Mouse (Mus musculus) cerebellum, postnatal 14 days (tissue): ENCODE measurements at regions not wholly inside any gene's neighbourhood (a gene's known extent, or its start where the extent isn't known, plus 50 kb on each side); places are given as distances from the start of the nearest gene placed in this dataset.

Experiments used
- DNase-seq, 2 experiments: peaks; one replicate each; pipeline ENCODE4 v3.0.0; 2021; ENCODE audit warnings: mixed read lengths in 2 of 2

DNA sequence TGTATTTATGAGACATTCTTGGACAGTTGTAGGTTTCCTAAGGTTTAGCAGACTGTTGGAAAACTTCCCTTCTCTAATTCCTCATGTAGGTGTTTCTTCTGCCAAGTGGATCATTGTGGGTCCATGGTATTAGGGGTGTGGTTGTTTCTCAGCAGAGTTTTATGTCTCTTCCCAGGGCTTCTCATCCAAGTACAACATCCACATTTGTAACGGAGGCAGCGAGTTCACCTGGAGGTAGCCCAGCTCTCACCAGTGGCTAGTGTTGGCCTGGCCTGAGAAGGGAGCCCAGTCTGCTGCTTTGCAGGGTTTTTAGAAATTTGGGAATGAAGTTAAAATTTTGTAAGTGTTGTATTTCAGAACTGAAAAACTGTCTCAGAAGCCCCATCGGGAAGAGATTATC is 122.4 kb downstream of the Wnt5a start:
- DNase-seq, result peak in 1 of 2 experiments; percentile 4

DNA sequence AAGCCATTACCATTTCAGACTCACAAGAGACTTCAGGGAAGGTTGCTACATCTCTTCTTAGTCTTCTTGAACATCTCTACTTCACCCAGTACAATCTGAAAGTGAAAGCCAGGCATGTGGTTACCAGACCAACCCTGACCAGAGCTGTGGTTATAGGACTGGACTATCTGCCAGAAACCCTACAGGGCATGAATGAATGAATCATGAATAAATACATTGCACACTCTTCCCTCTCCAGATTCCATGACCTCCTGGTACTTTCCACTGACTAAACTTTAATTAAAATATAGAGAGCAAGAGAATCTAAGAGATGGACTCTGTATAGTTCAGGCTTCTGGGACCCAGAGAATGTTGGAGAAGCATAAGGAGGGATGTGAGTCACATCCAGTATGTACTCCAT is 130.6 kb downstream of the Wnt5a start:
- no peak for DNase-seq

DNA sequence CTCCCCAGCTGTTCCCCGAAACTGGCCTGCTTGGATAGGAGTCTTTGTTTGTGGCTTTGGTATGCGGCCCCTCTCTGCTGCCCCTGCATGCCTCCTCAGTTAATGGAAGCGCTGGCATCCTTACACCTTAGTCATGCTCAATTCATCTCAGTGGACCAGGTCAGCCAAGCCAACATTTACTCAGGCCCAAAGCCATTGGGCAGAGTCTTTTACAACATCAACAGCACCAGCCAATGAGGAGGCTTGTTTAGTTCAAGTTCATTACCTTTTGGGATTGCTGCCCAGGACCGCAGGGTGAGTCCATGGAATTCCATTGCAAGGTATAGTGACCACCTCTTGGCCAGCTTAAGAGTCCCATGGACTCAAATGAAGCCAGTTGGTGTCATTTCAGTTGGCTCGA is 134.5 kb downstream of the Wnt5a start:
- DNase-seq, result peak; percentile 56 to 58

DNA sequence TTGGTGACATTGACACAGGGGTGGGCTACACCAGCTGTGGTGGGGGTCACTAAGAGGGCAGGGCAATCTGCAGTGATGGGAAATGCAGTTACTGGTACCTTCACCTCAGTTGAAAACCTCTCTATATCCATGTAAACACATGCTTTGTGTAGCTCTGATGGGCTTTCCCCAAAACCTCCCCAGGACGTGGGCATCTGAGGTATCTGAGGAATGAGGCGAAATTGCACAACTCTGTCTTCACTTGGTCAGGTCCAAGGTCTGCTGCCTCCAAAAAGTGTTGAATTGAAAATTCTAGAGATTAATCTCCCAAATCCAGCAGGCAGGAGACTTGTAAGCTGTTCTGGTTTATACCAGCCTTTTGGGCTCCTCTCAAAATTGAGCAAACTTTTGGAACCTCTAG is 141.3 kb downstream of the Wnt5a start:
- DNase-seq, result no peak

DNA sequence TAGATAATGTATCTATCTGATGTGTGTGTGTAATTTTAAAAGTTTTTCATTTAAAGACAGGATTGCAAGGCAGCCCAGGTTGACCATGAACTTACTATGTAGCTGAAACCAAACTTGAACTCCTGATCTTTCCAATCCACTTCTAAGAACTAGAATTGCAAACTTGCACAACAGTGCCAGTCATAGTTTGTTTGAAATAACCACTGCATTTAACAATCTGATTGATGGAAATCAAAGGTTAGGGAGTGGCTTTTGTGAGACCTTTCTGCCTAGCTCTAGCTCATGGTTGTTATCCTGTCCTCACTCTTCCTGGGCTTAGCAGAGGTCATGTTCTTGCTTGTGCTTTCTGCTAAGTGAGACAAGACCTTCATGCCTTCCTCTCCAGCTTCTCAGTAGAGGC is 144.9 kb downstream of the Wnt5a start:
- DNase-seq, result no peak

DNA sequence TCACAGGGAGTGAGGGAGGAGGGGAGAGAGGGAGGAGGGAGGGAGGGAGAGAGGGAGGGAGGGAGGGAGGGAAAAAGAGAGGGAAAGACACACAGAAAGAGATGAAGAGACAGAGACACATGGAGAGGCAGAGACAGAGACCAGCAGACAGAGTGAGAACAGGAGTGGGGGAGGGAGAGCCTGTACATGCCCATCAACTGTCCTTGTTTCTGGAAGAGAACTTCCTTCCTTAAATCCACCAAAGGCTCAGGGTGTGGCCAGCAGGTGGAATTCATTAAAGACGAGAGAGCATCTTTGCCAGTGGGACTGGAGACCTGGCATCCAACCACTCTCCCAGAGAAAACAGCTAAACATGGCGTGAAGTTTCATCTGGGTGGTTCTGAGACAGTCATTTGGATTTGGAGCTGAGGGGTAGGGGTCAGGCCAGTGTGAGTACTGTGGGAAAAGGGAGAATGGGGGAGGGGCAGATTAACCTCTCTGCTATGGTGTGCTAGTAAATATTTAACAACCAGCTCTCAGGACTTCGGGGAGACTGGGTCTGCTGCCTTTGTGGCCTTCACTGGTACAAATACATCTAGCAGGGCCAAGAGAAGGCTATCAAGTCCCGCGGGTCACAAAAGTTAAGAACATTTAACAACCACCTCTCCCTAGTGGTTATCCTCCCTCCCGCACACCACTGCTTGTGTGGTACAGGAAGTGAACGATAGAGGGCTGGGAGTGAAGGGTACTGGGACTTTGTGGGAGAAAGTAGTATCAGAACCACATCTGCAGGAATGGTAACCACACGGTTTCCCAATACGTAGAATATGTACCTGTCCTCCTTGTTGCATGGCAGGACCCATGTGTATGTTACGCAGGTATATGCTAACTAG is 148.7 kb downstream of the Wnt5a start:
- no peak for DNase-seq

DNA sequence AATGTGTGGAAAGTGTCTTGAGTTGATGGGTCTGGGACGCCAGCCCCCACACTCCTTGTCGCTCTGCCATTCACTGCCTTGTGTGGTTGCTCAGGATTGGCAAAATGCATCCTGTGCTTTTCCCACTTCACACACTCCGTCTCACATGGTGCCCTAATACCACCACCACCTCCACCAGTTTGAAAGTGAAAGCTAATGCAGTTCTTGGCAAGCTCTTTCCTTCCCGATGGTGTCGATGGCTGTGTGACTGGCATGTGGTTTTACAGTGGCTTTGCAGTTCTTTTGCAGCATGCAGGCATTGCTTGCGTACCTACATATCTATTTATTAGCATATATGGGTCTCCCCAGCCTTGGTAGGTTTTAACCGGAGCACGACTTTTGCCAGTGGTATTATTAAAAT is 152.7 kb downstream of the Wnt5a start:
- no peak for DNase-seq

DNA sequence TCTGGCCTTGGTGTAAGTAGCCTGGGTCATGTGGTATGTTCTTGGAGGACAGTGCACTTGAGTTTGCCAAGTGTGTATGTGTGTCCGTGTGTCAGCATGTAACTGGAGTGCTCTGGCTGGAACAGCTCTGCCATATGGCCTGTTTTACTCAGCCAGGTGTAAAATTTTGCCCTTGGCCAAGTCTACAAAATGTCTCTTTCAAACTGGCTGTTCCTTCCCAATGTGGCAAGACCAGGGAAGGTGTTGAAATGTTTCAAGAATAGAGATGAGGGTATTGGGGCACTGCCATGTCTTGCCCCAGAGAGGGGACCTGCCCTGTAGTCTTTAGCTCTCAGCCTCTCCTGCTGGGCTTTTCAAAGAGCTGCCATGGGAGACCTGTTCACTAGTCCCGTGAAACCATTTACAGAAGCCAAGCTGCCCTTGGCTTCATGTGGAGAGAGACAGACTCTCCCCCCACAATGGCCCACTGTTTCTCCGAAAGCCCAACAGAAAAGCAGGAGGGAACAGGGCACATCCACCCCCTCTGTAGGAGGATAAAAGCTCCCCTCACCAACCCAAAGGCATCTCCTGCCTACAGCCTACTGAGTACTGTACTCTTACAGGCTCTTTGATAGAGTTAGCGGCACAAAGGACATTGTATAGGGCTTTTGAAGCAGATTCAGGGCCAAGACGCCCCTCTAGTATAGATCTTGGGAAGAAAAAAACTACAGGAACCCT is 156.5 kb downstream of the Wnt5a start:
- peak; percentile 71 to 88 for DNase-seq

DNA sequence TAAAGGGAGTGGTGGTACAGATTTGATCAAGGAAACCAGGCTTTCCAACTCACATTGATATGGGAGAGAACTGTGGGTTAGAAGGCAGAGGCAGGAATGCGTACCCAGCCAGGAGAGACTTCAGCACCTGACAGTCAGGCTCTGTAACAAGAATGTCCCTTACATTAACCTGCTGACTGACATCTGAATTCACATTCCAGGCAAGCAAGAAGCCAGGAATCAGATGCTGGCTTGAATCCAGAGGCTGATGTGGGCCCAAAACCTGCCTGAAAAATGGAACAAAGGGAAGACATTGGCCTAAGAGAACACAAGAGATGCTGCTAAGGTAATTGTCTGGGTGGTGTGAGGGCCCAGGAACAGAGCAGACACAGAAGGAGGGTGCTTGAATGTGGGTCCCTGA is 158.8 kb downstream of the Wnt5a start:
- DNase-seq, result peak in 1 of 2 experiments; percentile 24

DNA sequence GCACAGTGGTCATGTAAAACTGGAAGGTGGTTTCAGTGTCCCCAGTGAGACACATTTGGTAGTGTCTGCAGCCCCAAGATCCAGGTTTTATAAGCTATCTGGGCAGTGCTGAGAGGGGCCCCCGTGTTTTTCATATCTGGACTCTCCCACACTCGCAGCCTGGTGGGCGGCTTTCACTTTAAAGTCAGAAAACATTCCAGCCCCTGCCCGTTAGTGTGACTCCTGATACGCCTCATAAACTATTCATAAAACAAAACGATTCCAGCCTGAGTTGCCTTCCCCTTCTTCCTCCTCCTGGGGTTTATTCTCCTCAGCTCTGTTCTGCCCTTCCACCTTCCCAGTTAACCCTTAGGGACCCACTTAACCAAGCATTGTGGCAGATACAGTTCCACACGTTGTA is 159.6 kb downstream of the Wnt5a start:
- no peak for DNase-seq

DNA sequence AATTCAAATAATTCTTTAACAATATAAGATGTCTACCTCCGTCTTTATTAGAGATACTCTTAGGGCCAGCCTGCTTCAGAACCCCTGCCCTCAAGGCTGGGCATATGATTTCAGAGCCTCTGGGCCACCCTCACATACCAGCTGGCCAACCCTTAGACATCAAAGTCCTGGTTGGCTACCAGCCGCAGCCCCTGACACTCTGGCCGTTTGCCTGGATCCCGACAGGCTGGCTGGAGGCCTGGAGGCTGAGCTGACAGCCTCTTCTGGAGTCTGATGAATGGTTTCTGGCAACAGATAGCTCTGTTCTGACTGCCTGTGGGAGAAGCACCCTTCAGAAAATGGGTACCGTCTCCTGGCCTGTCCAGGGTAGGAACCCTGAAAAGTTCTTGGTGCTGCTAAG is 170.9 kb downstream of the Wnt5a start:
- peak; percentile 98 to 99 for DNase-seq

DNA sequence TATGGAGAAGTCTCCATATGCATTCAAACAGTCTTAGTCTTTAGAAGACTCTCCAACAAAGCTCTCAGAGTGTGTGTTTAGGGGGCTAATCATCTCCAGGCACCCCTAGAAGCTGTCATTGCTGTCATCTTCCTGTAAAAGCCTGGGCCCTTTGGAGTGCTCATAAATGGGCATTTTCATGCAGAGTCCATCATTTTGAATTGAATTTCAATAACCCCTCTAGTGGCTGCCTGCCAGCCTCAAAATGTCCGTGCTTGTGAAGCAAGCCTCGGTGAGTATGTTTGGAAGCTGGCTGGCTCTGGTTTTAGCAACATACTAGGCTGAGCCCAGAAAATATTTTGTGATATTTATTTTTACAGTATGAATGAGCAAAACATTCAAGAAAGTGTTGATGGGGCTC is 195.2 kb downstream of the Wnt5a start:
- DNase-seq, result no peak

DNA sequence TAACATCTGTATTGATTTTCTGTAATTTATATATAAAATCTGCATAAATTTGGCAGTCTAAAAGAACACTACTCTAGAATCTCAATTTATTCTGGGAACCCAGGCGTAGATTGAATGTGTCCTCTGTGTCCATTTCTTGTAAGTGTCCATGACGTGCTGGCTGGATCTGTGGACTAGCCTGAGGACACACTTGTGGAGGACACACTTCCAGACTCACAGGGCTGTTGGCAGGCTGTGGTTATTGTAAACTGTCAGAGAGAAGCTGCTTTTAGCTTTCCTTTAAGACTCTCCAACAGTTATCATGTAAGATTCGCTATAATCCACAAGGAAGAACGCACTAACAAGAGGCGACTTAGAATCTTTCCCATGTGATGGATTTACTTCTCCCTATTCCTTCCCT is 200.2 kb downstream of the Wnt5a start:
- no peak for DNase-seq

DNA sequence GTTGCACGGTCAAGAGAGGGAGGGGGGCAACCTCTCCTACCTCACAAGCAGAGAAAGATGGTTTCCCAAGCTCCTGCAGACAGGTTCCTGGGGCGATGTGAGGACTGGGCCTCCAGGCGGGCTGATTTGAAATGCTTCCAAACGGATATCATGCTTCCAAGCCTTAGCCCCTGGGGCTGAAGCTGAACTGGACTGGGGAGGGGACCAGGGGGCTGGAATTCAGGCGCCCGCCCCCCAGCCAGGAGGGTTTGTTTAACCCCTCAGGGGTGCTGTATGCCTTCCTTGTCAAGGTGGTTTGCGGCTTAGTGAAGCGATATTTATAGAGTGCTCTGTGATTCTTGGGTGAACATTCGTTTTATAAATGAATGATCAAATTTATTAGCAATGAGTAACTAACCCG is 210.0 kb downstream of the Wnt5a start:
- no peak for DNase-seq

DNA sequence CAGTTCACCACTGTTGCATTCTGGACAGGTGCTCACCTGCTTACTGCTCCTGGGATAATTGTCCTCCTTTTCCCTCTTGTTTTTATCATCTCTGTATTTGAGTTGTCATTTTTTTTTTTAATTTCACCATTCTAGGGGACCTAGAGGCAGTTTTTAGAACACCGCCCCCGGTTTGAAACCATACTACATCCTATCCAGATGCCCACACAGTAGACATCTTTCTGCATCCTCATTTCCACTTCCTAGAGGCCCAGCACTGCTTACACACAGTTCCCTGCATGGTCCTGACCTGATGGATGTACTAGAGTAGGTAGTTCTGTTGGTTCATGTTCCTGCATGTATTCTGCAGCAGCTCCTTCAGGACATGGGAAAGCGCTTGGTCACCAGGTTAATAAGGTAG is 216.0 kb downstream of the Wnt5a start:
- no peak for DNase-seq

DNA sequence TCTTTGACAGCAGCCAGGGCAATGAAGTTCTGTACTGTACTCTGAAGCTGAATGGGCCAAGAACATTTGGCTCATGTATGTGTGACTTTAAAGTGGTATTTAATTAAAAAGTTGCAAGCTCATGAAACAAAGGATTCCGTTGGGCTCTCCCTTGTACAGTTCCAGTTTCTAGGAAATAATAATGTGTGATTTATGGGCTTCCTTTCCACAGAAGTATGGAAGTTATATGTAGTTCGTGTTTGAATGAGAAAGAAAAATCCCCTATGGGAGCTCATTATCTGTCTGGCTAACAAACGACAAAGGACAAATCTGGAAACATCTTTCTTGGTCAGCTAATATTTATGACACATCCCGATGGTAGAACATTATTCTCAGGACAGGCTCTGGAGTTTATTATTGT is 221.1 kb downstream of the Wnt5a start:
- DNase-seq, result no peak

DNA sequence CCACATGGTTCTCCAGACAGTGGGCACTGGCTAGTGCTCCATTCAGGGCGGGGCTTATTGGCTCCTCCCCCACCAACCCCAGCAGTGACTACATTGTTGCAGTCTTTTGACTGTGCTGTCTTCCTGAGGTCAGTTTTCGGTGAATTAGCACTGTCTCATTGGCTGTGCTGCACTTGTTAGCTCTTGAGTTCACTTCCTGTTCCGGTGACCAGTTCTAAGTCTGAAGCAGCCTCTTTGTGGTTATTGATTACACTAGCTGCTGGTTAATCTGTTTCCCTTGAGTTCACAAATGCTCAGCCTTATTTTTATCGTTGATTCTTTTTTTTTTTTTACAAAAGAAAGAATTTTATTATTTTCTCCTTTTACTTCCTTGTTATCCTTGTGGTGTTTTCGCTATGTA is 228.9 kb downstream of the Wnt5a start:
- no peak for DNase-seq

DNA sequence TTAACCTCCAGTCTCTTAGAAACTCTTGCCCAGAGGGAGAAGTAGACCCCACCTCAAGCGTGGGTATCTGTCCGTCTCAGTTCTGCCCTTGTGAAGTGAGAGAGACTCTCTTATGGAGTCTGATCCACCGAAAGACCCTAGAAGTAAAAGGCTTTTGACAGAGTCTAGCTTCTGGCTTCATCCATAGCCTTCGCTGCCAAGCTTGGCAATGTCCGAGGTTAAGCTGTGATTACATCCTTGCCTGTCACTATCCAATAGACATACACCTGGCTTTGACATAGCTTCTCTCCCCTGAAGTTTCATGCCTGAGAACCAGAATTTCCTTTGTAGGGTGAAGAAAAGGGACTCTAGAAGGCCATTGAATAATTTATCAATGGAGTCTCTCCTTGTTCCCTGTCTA is 230.9 kb downstream of the Wnt5a start:
- peak; percentile 57 to 64 for DNase-seq

DNA sequence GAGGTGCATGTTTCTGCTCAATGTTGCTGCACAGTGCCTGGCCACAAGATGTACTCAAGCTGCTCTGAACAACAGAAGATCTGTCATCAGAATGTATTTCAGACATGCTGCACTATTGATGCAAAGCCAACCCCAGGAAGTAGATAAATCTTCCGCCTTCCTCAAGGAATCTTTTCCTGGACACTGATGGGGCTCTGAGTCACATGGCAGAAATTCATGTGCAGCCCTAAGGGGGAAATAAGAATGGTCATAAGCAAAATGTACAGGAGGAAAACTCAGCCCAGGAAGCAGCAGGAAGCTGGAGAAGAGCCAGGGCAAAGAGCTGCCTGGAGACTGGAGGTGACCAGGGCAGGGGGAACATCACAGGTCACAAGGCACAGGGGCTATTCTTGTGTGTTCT is 235.5 kb downstream of the Wnt5a start:
- peak; percentile 21 to 30 for DNase-seq

DNA sequence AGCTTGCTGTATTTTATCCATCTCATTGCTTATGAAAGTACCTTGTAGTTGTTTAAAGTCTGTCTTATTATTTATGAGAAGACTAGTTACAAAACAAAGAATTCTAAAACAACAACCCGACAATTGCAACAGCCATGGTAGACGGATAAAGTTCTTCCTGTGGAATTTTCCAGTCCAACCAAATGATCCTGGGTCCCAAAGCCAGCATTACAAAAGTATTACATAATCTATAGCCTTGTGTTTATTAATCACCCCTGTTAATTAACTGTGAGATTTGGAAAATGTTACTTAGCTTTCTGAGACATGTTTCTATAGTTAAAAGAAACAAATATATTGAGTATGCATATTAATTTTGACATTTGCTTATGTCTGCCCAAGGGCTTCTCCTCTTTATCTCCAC is 236.9 kb downstream of the Wnt5a start:
- DNase-seq, result no peak

DNA sequence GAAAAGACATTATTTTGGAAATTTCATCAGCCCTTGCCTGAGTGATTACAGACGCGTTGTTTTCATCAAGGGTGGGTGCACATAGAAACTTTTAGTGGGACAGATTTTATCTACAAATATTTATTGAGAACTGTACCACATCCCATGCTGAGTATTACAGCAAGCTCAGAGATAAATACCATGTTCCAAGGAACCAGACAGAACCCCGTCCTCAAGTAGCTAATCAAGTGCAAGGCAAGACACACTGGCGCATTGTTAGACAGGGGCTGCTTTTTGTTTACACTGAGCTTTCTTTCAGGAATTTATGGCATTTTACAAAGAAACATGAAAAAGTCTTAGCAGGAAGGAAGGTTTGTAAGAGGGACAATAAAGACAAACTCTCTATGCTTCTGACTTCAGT is 239.1 kb downstream of the Wnt5a start:
- no peak for DNase-seq

DNA sequence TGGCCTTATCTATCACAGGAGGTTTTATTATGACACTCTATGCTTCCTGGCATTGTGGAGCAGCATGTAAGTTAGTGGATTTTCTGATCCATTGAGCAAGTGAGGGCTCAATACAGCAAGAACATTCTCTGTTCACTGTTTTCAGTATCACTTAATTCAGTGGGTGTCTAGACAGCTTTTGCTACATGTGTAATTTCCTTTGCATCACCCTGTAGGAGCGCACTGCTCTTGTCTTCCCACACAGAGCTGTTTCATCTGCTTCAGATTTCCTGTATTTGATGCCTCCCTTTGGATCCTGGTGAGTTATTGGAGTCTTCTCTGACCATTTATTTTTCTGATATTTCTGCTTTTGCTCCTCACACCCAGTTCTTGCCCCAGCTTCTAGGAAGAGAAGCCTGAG is 245.8 kb downstream of the Wnt5a start:
- DNase-seq, result no peak

DNA sequence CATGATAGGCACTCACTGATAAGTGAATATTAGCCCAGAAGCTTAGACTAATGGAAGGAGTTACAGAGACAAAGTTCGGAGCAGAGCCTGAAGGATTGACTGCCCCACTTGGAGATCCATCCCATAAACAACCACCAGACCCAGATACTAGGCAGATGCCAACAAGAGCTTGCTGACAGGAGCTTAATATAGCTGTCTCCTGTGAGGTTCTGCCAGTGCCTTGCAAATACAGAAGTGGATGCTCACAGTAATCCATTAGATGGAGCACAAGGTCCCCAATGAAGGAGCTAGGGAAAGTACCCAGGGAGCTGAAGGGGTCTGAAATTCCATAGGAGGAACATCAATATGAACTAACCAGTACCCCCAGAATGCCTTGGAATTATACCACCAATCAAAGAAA is 252.8 kb upstream of the Lrtm1 start:
- no peak for DNase-seq

DNA sequence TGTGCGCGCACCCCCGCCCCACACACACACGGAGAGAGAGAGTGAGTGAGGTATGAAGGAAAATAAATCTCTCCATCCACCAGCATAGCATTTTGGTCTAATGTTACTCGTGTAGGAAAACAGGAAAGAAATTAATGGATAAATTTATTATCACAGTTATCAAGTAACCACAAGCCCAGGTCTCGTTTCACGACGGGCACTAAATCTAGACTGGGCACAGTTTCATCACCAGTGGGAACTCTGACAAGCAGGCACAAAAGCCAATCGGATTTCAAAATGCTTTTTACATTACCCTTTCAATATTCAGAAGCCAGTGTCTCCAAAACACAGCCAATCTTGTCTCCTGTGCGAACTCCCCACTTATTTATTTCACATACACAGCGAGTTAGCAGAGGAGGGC is 244.9 kb upstream of the Lrtm1 start:
- DNase-seq, result no peak

DNA sequence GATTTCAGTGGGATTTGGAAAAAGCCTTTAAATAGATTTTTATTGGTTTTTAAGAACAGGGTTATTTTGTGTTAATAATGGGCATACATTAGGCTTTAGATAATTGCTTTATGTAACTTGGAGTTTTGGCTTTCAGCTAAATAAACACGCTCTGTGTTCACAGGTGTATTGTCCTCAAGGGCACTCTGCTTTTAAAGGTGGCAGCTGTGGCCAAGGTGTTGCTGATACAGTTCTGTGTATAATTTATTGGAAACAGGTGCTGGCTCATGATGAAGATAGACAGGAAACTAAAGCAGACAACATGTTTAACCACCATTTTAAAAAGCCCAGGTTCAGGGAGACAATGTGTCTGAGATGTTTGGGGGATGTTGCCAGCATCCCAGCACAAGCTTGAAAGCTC is 242.3 kb upstream of the Lrtm1 start:
- DNase-seq, result no peak
